Mouse (Mus musculus): ENCODE measurements around the gene Gm8267.
"Not testable (repeated sequence)": the region's sequence is repeated elsewhere in the genome, so short reads cannot be mapped to it uniquely, and the experiment has no call there.

Gm8267 gene

DNA sequence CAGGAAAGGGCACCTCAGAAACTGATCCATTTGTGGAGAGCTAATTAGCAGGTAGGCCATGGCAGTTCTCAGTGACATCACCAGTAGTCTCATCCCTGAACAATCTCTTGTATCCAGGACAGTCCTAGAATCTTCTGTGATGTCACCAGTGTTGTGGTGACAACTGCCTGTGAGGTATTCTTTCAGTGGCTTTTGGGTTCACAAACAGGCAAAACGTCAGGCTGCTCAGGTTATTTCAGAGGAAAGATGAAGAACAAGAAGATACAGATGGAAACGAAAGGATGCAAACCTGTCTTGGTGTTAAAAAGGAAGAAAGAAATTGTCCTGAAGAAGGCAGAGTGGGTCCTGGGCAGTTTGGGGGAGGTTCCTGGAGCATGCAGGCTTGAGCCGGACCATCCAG lies at the start of gene Gm8267:
Gene Gm8267, minus strand, starts transcription at position 101 of the 400 bp plus-strand sequence.
- DNase-seq = no peak

DNA sequence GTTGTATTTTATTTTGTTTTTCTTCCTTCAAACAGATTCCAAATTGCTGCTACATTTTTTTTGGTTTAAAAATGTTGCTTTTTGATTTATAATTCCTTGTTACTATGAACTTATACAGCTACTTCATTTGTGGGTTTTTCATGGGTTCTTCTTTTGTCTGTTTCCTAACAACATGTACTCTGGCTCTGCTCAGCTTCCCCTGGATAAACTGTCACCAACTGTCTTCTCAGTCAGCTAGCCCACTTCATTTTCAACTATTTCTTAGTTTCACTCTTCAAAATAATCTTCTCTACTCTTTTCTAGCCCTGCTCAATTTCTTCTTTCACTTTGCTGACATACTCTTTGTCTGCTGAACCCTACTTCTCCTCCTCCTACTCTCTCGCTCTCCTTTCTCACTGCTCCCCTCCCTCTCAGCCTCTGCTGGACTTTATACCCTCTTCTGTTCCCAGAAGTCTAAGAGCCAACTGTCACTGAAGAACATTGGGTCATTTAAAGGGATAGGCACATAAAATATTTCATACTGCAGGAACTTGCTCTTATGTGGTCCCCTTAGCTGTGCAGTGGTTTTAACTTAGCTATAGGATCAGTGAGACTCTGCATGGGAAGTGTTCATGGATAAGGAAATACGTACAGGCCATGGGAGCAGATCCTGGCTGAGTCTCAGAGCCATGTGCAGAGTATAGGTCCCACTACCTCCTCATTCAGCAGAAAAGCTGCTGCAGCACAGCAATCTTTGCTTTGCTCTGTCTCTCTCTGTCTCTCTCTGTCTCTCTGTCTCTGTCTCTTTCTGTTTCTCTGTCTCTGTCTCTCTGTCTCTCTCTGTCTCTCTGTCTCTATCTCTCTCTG lies 39.6 kb upstream of the Gm8267 start:
- not testable (repeated sequence) for DNase-seq

DNA sequence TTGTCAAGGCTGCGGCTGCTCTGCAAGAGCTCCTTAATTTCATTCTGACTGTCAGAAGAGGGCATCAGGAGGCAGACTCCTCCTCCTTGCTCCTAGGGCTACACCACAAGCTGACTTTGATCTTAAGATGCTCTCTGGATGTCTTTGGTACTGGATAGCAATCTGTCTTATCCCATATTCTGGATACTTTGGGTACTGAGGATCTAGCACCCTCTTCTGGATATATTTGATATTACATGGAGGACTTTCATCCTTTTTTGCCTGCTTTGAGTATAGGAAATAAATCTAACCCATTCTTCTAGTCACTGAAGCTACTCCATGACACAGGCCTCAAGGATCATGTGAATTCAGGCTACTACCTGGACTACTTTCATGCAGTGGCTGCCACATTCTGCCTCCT lies 7.4 kb downstream of the Gm8267 start:
- not testable (repeated sequence) for DNase-seq

DNA sequence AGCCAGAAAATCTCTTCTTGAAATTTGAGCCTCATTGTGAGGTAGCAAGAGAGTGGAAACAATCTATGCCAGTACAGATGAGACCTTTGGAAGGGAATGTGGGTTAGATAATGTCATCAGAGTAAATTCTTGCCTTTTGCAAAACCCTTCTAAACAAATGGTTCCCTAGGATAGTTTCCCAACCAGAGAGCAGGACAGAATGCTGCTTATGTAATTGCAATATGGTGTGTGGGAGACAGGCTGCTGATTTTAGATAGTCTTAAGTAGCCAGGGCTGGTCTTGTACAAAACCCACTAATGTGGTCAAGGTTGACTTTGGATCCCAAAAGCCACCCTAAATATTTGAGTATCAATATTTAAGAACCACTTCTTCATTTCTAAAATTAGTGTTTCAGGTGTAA lies 19.4 kb downstream of the Gm8267 start:
- not testable (repeated sequence) for DNase-seq

DNA sequence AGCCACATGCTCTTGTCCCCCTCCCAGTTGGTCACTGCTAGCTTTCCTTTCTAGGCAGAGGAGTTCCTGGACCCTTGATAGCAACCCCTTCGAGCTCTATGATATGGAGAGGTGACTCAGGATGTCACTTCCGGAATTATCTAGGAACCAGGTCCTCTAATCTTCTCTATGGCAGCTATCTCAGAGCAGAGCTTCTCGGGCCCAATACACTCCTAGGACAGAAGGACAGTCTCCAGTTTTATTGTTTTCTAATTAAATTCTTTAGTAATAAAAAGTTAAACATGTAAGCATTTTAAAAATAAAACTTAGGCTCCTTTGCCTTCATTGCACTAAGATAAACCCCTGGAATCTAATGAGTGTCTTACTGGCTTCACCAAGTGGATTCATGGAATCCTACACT lies 43.8 kb downstream of the Gm8267 start, which contains the start of gene Gm8257:
Gene Gm8257, minus strand, starts transcription at position 101 of the 400 bp plus-strand sequence.
- DNase-seq = not testable (repeated sequence)
